Mouse (Mus musculus) c-Kit-positive CD71-positive TER-119-negative erythroid progenitor cells, embryonic 14.5 days (primary cell): ENCODE results near the gene Socs5.
"Not testable (repeated sequence)": the region's sequence is repeated elsewhere in the genome, so short reads cannot be mapped to it uniquely, and the experiment has no call there.

ENCODE experiments used
- DNase-seq: peaks from one replicate; pipeline ENCODE4 v3.0.0-alpha.2; 2013; ENCODE audit warnings: low read depth

The Socs5 gene

GRCm38 (mm10) chr17:87107623-87108221 lies at the start of gene Socs5:
Socs5 (plus strand) TSS chr17:87107679.
- DNase-seq = no peak

- no peak for DNase-seq
Measured at GRCm38 (mm10) chr17:87062639-87063038, 44.8 kb upstream of the Socs5 start.

DNA sequence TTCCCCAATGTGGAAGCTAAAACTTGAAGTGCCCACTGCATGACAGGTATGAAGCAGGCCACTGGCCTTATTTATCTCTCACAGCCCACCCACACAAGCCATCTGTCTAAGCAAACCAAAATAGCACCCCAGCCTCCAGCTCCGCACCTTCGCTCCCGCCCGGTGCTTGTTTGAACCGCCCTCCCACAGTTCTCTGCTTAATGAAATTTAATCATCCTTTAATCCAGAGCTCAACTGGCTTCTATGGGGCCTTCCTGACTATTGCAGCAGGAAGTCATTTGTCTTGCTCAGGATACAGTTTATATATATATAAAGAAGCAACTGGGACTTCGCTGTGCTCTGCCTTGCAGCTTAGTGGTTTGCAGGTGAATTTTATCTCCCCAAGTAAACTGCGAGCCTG lies 44.0 kb upstream of the Socs5 start:
- no peak for DNase-seq

- DNase-seq = no peak
Measured at GRCm38 (mm10) chr17:87063969-87064368, 43.5 kb upstream of the Socs5 start.

DNA sequence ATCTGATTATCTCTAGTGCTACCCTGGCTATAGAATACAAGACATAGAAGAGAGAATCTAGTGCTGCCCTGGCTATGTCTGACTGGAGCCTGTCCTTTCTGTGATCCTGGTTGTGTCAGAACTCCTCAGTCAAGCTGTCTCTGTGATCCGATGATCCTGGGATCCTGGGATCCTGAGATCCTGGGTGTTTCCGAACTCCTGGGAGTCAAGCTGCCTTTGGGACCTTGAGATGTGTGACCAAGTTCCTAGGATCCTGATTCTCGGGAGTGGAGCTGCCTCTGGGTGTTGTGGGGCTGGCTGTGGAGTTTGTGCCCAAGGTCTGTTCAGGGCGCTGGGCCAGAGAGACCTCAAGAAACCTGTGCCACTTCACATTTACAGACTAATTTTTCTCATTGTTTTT lies 38.5 kb upstream of the Socs5 start:
- no peak for DNase-seq

DNA sequence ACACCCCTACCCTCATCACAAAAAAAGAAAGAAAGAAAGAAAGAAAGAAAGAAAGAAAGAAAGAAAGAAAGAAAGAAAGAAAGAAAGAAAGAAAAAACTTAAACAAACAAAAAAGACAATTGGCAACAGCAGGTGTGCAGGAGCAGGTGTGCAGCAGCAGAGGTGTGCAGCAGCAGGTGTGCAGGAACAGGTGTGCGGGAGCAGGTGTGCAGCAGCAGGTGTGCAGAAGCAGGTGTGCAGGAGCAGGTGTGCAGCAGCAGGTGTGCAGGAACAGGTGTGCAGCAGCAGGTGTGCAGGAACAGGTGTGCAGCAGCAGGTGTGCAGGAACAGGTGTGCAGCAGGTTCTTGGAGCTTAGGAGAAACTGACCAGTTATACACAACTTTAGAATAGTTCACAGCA lies 35.3 kb upstream of the Socs5 start:
- DNase-seq = not testable (repeated sequence)

DNA sequence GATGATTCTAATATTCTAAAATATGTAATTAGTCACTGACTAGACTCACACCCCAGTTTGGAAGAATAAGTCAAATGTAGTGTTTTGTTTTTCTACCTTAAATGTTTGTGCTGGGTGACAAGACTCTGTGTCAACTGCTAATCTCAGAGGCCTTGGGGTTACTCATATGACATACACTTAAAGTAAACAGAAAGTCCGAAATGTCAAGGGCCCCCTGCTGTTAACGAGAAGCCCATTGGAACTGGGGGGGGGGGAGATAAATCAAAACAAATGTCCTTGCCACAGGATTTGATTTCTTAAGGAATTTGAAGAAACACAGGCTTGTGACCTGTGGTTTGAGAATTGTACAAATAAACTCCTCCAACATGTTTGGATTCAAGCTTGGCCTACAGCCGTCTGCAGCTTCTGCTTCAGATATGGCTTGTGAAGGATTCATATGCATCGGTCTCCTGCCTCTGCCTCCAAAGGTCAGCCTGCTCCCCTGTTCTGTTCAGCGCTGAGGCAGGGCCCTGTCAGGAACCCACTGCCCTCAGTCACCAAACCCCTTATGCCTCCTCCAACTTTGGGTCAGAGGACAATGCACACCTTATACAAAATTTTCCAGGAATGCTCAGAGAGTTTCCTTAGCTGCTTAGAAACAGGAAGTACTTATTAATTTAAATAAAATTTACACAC lies 34.6 kb upstream of the Socs5 start:
- DNase-seq = no peak

DNA sequence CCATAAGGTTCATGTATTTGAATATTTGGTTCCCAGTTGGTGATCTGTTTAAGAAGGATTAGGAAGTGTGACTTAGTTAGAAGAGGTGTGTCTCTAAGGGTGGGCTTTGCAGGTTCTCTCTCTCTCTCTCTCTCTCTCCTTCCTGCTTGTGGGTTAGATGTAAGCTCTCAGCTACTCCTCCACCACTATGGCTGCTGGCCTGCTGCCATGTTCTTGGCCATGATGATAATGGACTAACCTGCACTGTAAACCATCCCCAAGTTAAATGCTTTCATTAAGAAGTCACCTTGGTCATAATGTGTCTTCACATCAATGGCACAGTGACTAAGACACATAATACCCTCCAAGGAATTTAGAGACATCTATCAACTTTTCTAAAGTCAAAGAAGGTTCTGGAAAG lies 34.0 kb upstream of the Socs5 start:
- DNase-seq = no peak

DNA sequence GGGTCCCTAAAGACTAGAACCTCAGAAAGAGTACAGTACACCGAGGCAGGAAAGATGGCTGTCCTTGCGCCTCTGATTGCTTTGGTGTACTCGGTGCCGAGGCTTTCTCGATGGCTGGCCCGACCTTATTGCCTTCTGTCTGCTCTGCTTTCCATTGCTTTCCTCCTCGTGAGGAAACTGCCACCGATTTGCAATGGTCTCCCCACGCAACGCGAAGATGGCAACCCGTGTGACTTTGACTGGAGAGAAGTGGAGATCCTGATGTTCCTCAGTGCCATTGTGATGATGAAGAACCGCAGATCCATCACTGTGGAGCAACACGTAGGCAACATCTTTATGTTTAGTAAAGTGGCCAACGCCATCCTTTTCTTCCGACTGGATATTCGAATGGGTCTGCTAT lies 29.3 kb upstream of the Socs5 start:
- DNase-seq = not testable (repeated sequence)

GRCm38 (mm10) chr17:87080724-87081123 lies 26.8 kb upstream of the Socs5 start:
- DNase-seq = no peak

GRCm38 (mm10) chr17:87082547-87082946 lies 24.9 kb upstream of the Socs5 start:
- DNase-seq = no peak

DNA sequence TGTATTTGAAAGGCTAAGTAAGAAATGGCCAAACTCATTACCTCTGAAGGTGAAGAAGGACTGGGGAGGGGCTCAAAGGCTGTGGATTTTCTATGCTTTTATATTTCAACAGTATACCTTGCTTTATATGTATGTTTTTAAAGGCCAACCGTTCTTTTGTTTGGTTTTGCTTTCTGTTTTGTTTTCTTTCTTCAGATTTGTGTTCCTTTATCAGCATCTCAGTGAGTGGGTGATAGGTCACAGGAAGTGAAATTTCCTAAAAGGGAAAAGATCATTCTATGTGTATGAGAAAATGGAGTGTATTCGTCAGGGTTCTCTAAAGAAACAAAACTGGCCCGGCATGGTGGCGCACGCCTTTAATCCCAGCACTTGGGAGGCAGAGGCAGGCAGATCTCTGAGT lies 23.8 kb upstream of the Socs5 start:
- DNase-seq = no peak

DNA sequence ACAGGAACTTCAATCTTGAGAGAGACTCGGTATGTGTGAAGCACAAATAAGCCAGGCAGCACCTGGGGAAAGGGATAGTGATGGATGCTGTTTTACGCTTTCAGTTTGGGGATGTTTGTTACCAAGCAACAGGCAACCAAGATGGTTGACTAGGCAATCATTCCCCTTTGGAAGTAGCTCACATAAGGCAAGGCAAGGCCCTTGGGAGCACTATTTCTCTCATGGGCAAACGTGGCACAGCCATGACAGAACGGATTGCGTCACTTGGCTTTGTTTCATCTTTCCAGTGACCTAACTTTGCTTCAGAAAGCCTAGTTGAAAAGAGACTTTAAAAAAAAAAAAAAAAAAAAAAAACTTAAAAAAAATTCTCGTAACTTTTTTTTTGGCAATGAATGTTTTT lies 21.8 kb upstream of the Socs5 start:
- no peak for DNase-seq

- DNase-seq = no peak
Measured at GRCm38 (mm10) chr17:87089296-87089695, 18.2 kb upstream of the Socs5 start.

- no peak for DNase-seq
Measured at GRCm38 (mm10) chr17:87093061-87093460, 14.4 kb upstream of the Socs5 start.

GRCm38 (mm10) chr17:87096951-87097350 lies 10.5 kb upstream of the Socs5 start:
- DNase-seq = no peak

- DNase-seq = no peak
Measured at GRCm38 (mm10) chr17:87097576-87097975, 9.9 kb upstream of the Socs5 start.

- no peak for DNase-seq
Measured at GRCm38 (mm10) chr17:87100947-87101346, 6.5 kb upstream of the Socs5 start.

- no peak for DNase-seq
Measured at GRCm38 (mm10) chr17:87102636-87103035, 4.8 kb upstream of the Socs5 start.

DNA sequence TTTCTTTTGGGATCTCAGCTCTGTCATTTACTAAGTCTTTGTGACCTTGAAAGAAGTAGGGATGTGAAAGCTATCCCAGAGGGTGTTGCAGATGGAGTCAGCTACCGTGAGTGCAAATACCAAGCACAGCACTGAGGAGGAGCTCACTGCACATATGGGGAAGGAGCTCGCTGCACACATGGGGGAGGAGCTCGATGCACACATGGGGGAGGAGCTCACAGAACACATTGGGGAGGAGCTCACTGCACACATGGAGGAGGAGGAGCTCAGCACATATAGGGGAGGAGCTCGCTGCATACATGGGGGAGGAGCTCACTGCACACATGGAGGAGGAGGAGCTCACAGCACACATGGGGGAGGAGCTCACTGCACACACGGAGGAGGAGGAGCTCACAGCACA lies 4.4 kb upstream of the Socs5 start:
- no peak for DNase-seq

DNA sequence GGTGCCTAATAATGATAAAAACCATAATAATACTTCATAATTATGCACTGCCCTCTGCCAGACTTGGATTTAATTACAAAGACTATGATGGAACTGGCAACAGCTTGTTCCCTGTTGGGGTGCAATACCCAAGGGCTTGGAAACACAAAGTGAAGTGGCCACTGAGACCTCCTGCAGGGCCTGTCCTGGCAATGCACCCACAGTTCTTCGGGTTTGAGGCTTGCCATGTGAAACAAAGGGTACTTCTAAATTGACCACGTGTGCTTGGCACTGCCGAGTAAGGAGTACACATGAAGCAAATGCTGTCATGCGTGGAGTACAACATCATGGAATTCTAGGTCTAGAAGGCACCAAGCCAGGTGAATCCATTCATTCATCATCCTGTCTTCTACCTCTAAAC lies 3.2 kb upstream of the Socs5 start:
- no peak for DNase-seq

- DNase-seq = no peak
Measured at GRCm38 (mm10) chr17:87105941-87106340, 1.5 kb upstream of the Socs5 start.

- peak; percentile 87 for DNase-seq
Measured at GRCm38 (mm10) chr17:87106691-87107523, 572 bp upstream of the Socs5 start.
